Mouse (Mus musculus) megakaryocyte, embryonic 14.5 days (primary cell): ENCODE data around the gene Ssh2. TPM values are rescaled to one million over a fixed set of nuclear protein-coding genes. Genes with fewer than 3 reads are reported as not detected.
"Not testable (repeated sequence)": the region's sequence is repeated elsewhere in the genome, so short reads cannot be mapped to it uniquely, and the experiment has no call there.

Experiments used
- H3K27me3 ChIP-seq: replicated peaks from 2 replicates; pipeline ENCODE3; 2012; ENCODE audit warnings: inconsistent platforms
- H3K36me3 ChIP-seq: replicated peaks from 2 replicates; pipeline ENCODE3; 2012; ENCODE audit warnings: low read length, inconsistent platforms, mixed read lengths
- H3K4me1 ChIP-seq: 2 replicates; pipeline ENCODE4 v1.6.1; 2012; ENCODE audit warnings: inconsistent platforms
- H3K4me3 ChIP-seq: replicated peaks from 2 replicates; pipeline ENCODE3; 2012; ENCODE audit warnings: moderate library complexity, mild to moderate bottlenecking, inconsistent platforms
- H3K9me3 ChIP-seq: 2 replicates; pipeline ENCODE4 v1.6.1; 2012; ENCODE audit warnings: inconsistent platforms
- FLI1 ChIP-seq: IDR thresholded peaks from 2 replicates; pipeline ENCODE4 v1.6.1; 2012; ENCODE audit warnings: low read length, inconsistent platforms, mixed read lengths
- GATA1 ChIP-seq: IDR thresholded peaks from 3 replicates; pipeline ENCODE4 v1.6.1; 2012; ENCODE audit warnings: mixed read lengths, low read length, inconsistent platforms, borderline replicate concordance
- polyA plus RNA-seq: library from polyadenylated mRNA; stranded (reverse); fragments of >175 nt; gene quantifications from 2 replicates; pipeline ENCODE4 v1.2.3, GENCODE M21; 2012; ENCODE audit warnings: low replicate concordance; ENCODE audit not compliant: insufficient read depth

Gene Ssh2
- polyA plus RNA-seq, 1 experiment, result 12.1 TPM

- H3K36me3 ChIP-seq, result peaks cover 3% of the 10 kb centered on the region
- no peaks in the 10 kb centered on the region for H3K9me3 ChIP-seq
- no peak overlapping the region for H3K4me3 ChIP-seq
- no peak; the same call in 2 of the 3 replicates for TF ChIP-seq GATA1
- TF ChIP-seq FLI1, result no peak
- H3K27me3 ChIP-seq, result no peaks in the 10 kb centered on the region
- peaks cover 65% of the 10 kb centered on the region for H3K4me1 ChIP-seq
These were observed 153.2 kb downstream of the Ssh2 start for GRCm38 (mm10) chr11:77369188-77369840.

DNA sequence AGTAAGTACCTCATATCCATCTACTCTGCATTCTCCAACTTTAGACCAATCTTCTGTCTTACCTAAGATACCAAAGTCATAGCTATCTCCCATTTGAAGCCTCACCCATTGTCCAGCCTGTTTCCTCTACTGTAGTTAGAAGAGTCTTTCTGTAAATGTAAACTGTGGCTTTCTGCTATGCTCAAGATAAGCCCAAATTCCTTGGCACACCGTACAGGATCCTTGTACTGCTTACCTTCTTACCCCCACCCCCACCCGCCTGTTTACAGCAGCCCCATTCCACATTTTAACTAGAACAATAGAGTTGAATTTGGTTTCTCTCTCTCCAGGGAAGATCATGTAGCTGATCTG lies 153.7 kb downstream of the Ssh2 start:
- no peaks in the 10 kb centered on the region for H3K9me3 ChIP-seq
- peaks cover 64% of the 10 kb centered on the region for H3K4me1 ChIP-seq
- TF ChIP-seq FLI1 (no peak), GATA1 (no peak)
- no peak overlapping the region for H3K4me3 ChIP-seq
- peaks cover 3% of the 10 kb centered on the region for H3K36me3 ChIP-seq
- no peaks in the 10 kb centered on the region for H3K27me3 ChIP-seq

DNA sequence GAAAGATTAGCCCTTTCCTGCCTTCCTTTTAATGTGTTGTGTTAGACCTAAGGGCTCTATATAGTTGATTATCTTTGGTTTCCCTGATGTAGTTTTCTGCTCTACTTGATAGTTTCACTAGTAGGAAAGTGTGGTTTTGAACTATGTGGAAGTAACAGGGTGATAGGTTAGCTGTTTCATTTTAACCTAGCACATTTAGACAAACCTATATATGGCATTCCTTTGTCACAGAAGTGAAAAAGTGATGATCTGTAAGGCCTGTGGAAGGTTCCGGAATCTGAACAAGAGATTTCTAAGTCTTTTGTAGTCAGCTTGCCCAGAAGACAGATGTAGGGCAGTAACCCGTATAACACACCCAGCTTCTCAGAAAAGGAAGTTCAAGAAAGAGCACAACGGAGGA lies 155.0 kb downstream of the Ssh2 start:
- peaks cover 56% of the 10 kb centered on the region for H3K4me1 ChIP-seq
- TF ChIP-seq GATA1, result no peak
- no peak for TF ChIP-seq FLI1
- H3K36me3 ChIP-seq, result peaks cover 3% of the 10 kb centered on the region
- no peaks in the 10 kb centered on the region for H3K27me3 ChIP-seq
- H3K4me3 ChIP-seq, result peak overlapping the region; percentile 18
- no peaks in the 10 kb centered on the region for H3K9me3 ChIP-seq

DNA sequence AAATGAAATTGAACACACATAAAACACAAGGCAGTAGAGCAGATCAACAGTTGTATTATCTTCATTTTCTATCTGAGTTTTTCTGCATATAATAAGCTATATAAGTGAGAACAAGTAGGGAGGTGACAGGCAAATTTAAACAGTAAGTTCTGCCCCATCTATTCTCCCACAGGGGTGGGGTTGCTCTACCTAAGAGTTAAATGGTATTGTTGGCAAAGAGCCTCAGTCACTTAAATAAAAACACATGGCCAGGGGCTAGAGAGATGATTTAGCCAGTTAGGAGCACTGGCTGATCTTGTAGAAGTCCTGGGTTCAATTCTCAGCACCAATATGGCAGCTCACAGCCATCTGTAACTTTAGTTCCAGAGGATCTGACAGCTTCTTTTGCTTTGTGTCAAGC lies 155.6 kb downstream of the Ssh2 start:
- H3K9me3 ChIP-seq, result no peaks in the 10 kb centered on the region
- TF ChIP-seq GATA1 (no peak), FLI1 (no peak)
- peak overlapping the region; percentile 14 for H3K4me3 ChIP-seq
- H3K36me3 ChIP-seq, result peaks cover 3% of the 10 kb centered on the region
- H3K4me1 ChIP-seq, result peaks cover 59% of the 10 kb centered on the region
- no peaks in the 10 kb centered on the region for H3K27me3 ChIP-seq

- Histone ChIP-seq H3K27me3 (no peaks in the 10 kb centered on the region), H3K36me3 (peaks cover 3% of the 10 kb centered on the region), H3K4me3 (peak overlapping the region; percentile 1), H3K9me3 (no peaks in the 10 kb centered on the region), H3K4me1 (peaks cover 65% of the 10 kb centered on the region)
- TF ChIP-seq FLI1 (no peak), GATA1 (no peak)
These were observed 156.3 kb downstream of the Ssh2 start for GRCm38 (mm10) chr11:77372196-77372904.

- Histone ChIP-seq H3K27me3 (no peaks in the 10 kb centered on the region), H3K9me3 (no peaks in the 10 kb centered on the region), H3K36me3 (peaks cover 5% of the 10 kb centered on the region), H3K4me1 (peaks cover 18% of the 10 kb centered on the region), H3K4me3 (no peak overlapping the region)
- TF ChIP-seq FLI1, result no peak
- no peak for TF ChIP-seq GATA1
These were observed 162.5 kb downstream of the Ssh2 start for GRCm38 (mm10) chr11:77378622-77379021.

DNA sequence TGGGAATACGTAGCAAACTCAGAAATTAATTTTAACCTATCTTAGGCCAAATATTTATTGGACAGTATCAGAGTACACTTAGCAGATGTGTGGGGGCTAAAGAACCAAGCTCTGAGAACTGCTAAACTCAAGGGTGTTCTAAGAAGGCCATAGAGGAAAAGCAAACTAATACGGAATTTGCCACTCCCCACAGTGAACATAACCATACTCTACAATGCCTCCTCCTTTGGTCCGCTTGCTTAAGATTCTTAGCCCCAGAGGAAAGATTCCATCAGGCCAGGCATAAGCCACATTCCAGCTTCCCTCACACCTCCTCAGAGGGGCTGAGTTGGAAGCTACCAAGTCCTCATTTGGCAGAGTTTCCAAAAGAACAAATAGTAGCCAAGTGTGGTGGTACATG lies 165.1 kb downstream of the Ssh2 start:
- TF ChIP-seq FLI1, result no peak
- no peak for TF ChIP-seq GATA1
- no peaks in the 10 kb centered on the region for H3K27me3 ChIP-seq
- no peaks in the 10 kb centered on the region for H3K9me3 ChIP-seq
- H3K4me3 ChIP-seq, result no peak overlapping the region
- peaks cover 42% of the 10 kb centered on the region for H3K4me1 ChIP-seq
- peaks cover 5% of the 10 kb centered on the region for H3K36me3 ChIP-seq

DNA sequence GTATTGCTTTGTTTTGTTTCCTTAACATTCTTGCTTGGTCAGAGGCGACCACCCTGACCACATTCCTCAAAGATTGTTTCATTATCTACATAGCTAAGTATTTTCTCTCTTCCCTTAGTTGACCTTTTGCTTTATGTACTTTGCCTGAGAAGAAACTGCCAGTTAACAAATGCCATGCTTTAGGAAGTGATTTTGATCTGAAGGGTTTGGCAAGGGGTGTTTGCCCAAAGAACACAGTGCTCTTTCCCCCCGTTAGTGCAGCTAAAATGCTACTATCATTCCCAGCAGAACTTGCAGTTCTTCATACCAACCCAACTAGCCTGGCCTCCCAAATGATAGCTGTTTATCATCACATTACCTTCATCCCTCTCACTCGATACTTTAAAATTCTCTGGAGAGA lies 168.1 kb downstream of the Ssh2 start:
- TF ChIP-seq GATA1 (no peak), FLI1 (no peak)
- peaks cover 43% of the 10 kb centered on the region for H3K4me1 ChIP-seq
- H3K9me3 ChIP-seq, result no peaks in the 10 kb centered on the region
- H3K36me3 ChIP-seq, result peaks cover 11% of the 10 kb centered on the region
- H3K27me3 ChIP-seq, result no peaks in the 10 kb centered on the region
- no peak overlapping the region for H3K4me3 ChIP-seq

GRCm38 (mm10) chr11:77385706-77386690 lies 169.9 kb downstream of the Ssh2 start:
- Histone ChIP-seq H3K4me1 (peaks cover 43% of the 10 kb centered on the region), H3K27me3 (no peaks in the 10 kb centered on the region), H3K9me3 (no peaks in the 10 kb centered on the region), H3K36me3 (peaks cover 9% of the 10 kb centered on the region), H3K4me3 (peak overlapping the region; percentile 81)
- TF ChIP-seq FLI1 (no peak), GATA1 (no peak)

DNA sequence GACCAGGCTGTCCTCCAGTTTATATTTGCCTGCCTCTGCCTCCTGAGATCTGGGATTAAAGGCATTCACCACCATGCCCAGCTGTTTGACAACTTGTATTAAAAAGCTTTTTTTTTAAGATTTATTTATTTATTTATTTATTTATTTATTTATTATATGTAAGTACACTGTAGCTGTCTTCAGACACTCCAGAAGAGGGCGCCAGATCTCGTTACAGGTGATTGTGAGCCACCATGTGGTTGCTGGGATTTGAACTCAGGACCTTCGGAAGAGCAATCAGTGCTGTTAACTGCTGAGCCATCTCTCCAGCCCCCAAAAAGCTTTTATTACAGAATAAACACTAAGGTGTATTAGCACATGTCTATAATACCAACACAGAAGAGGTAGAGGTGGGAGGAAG lies 172.1 kb downstream of the Ssh2 start:
- Histone ChIP-seq H3K36me3 (peaks cover 14% of the 10 kb centered on the region), H3K4me1 (peaks cover 36% of the 10 kb centered on the region)
- not testable (repeated sequence) for H3K4me3 ChIP-seq, H3K27me3 ChIP-seq, H3K9me3 ChIP-seq
